Mouse (Mus musculus): ENCODE data around the gene Tmem212. TPM values are rescaled to one million over a fixed set of nuclear protein-coding genes. Genes with fewer than 3 reads are reported as not detected.

Gene Tmem212
- polyA plus RNA-seq, 1 experiment from 2014 or later: not detected

- Histone ChIP-seq H3K4me1 (ENCODE audit: control insufficient read depth, insufficient read depth, low read length) (no peaks in the 10 kb centered on the region), H3K4me2 (no peak overlapping the region), H3K4me3 (ENCODE audit: low read depth, low read length) (no peak overlapping the region), H3K9me3 (replicated peaks; ENCODE audit: control insufficient read depth, low read length) (no peaks in the 10 kb centered on the region), H3K36me3 (ENCODE audit: control insufficient read depth, insufficient read depth, low read length) (no peaks in the 10 kb centered on the region), H3K9ac (ENCODE audit: low read depth, low read length) (no peak overlapping the region), H3K27ac (ENCODE audit: low read depth, low read length) (no peak overlapping the region), H3K27me3 (ENCODE audit: control insufficient read depth, insufficient read depth, low read length) (no peaks in the 10 kb centered on the region)
- ATAC-seq (replicated peaks; ENCODE audit: insufficient number of reproducible peaks, low FRiP score, low TSS enrichment): no peak
- 74% methylated on average over 5 of the region's 5 CpGs for WGBS (ENCODE audit: insufficient replicate concordance)
Measured at GRCm38 (mm10) chr3:27932391-27932790, 36.2 kb upstream of the Tmem212 start.

- 81% methylated on average over 4 of the region's 4 CpGs for WGBS (ENCODE audit: insufficient replicate concordance)
- Histone ChIP-seq H3K9me3 (replicated peaks; ENCODE audit: control insufficient read depth, low read length) (no peaks in the 10 kb centered on the region), H3K4me2 (no peak overlapping the region), H3K4me1 (ENCODE audit: control insufficient read depth, insufficient read depth, low read length) (no peaks in the 10 kb centered on the region), H3K9ac (ENCODE audit: low read depth, low read length) (no peak overlapping the region), H3K27ac (ENCODE audit: low read depth, low read length) (no peak overlapping the region), H3K4me3 (ENCODE audit: low read depth, low read length) (no peak overlapping the region), H3K36me3 (ENCODE audit: control insufficient read depth, insufficient read depth, low read length) (no peaks in the 10 kb centered on the region), H3K27me3 (ENCODE audit: control insufficient read depth, insufficient read depth, low read length) (no peaks in the 10 kb centered on the region)
- ATAC-seq (replicated peaks; ENCODE audit: insufficient number of reproducible peaks, low FRiP score, low TSS enrichment): no peak
Measured at GRCm38 (mm10) chr3:27929219-27929618, 33.1 kb upstream of the Tmem212 start.

- no peak overlapping the region for H3K27ac ChIP-seq (ENCODE audit: low read depth, low read length)
- no peaks in the 10 kb centered on the region for H3K9me3 ChIP-seq (replicated peaks; ENCODE audit: control insufficient read depth, low read length)
- H3K9ac ChIP-seq (ENCODE audit: low read depth, low read length): no peak overlapping the region
- 69% methylated on average over 3 of the region's 3 CpGs for WGBS (ENCODE audit: insufficient replicate concordance)
- no peak overlapping the region for H3K4me3 ChIP-seq (ENCODE audit: low read depth, low read length)
- ATAC-seq (replicated peaks; ENCODE audit: insufficient number of reproducible peaks, low FRiP score, low TSS enrichment): no peak
- no peaks in the 10 kb centered on the region for H3K36me3 ChIP-seq (ENCODE audit: control insufficient read depth, insufficient read depth, low read length)
- H3K4me2 ChIP-seq: no peak overlapping the region
- H3K4me1 ChIP-seq (ENCODE audit: control insufficient read depth, insufficient read depth, low read length): no peaks in the 10 kb centered on the region
- H3K27me3 ChIP-seq (ENCODE audit: control insufficient read depth, insufficient read depth, low read length): no peaks in the 10 kb centered on the region
Measured at GRCm38 (mm10) chr3:27924037-27924436, 27.9 kb upstream of the Tmem212 start.

GRCm38 (mm10) chr3:27921268-27922020, 25.3 kb upstream of the Tmem212 start:
- ATAC-seq (replicated peaks; ENCODE audit: insufficient number of reproducible peaks, low FRiP score, low TSS enrichment): no peak
- H3K4me2 ChIP-seq: no peak overlapping the region
- WGBS (ENCODE audit: insufficient replicate concordance): 85% methylated on average over 11 of the region's 11 CpGs
- H3K27ac ChIP-seq (ENCODE audit: low read depth, low read length): no peak overlapping the region
- H3K4me3 ChIP-seq (ENCODE audit: low read depth, low read length): no peak overlapping the region
- H3K9me3 ChIP-seq (replicated peaks; ENCODE audit: control insufficient read depth, low read length): no peaks in the 10 kb centered on the region; the same call in 1 of the 2 replicates
- no peak overlapping the region for H3K9ac ChIP-seq (ENCODE audit: low read depth, low read length)
- no peaks in the 10 kb centered on the region for H3K36me3 ChIP-seq (ENCODE audit: control insufficient read depth, insufficient read depth, low read length)
- no peaks in the 10 kb centered on the region for H3K27me3 ChIP-seq (ENCODE audit: control insufficient read depth, insufficient read depth, low read length)
- no peaks in the 10 kb centered on the region for H3K4me1 ChIP-seq (ENCODE audit: control insufficient read depth, insufficient read depth, low read length)

- Histone ChIP-seq H3K36me3 (ENCODE audit: control insufficient read depth, insufficient read depth, low read length) (no peaks in the 10 kb centered on the region), H3K4me1 (ENCODE audit: control insufficient read depth, insufficient read depth, low read length) (no peaks in the 10 kb centered on the region), H3K4me3 (ENCODE audit: low read depth, low read length) (no peak overlapping the region), H3K9ac (ENCODE audit: low read depth, low read length) (no peak overlapping the region), H3K9me3 (replicated peaks; ENCODE audit: control insufficient read depth, low read length) (no peaks in the 10 kb centered on the region; the same call in 1 of the 2 replicates), H3K27me3 (ENCODE audit: control insufficient read depth, insufficient read depth, low read length) (no peaks in the 10 kb centered on the region), H3K27ac (ENCODE audit: low read depth, low read length) (no peak overlapping the region), H3K4me2 (no peak overlapping the region)
- WGBS (ENCODE audit: insufficient replicate concordance): 84% methylated on average over 14 of the region's 14 CpGs
- ATAC-seq (replicated peaks; ENCODE audit: insufficient number of reproducible peaks, low FRiP score, low TSS enrichment): no peak
Measured at GRCm38 (mm10) chr3:27918656-27919436, 22.7 kb upstream of the Tmem212 start.

- Histone ChIP-seq H3K9ac (ENCODE audit: low read depth, low read length) (no peak overlapping the region), H3K4me1 (ENCODE audit: control insufficient read depth, insufficient read depth, low read length) (peaks cover 13% of the 10 kb centered on the region), H3K27ac (ENCODE audit: low read depth, low read length) (no peak overlapping the region), H3K27me3 (ENCODE audit: control insufficient read depth, insufficient read depth, low read length) (no peaks in the 10 kb centered on the region), H3K36me3 (ENCODE audit: control insufficient read depth, insufficient read depth, low read length) (no peaks in the 10 kb centered on the region), H3K4me2 (no peak overlapping the region), H3K9me3 (replicated peaks; ENCODE audit: control insufficient read depth, low read length) (peaks cover 6% of the 10 kb centered on the region; the same call in 1 of the 2 replicates), H3K4me3 (ENCODE audit: low read depth, low read length) (no peak overlapping the region)
- ATAC-seq (replicated peaks; ENCODE audit: insufficient number of reproducible peaks, low FRiP score, low TSS enrichment): no peak
- WGBS (ENCODE audit: insufficient replicate concordance): 87% methylated on average over 3 of the region's 3 CpGs
Measured at GRCm38 (mm10) chr3:27909016-27909415, 12.8 kb upstream of the Tmem212 start.

- Histone ChIP-seq H3K4me2 (no peak overlapping the region), H3K9me3 (replicated peaks; ENCODE audit: control insufficient read depth, low read length) (peaks cover 6% of the 10 kb centered on the region; the same call in 1 of the 2 replicates), H3K4me3 (ENCODE audit: low read depth, low read length) (no peak overlapping the region), H3K27ac (ENCODE audit: low read depth, low read length) (no peak overlapping the region), H3K4me1 (ENCODE audit: control insufficient read depth, insufficient read depth, low read length) (peaks cover 13% of the 10 kb centered on the region), H3K27me3 (ENCODE audit: control insufficient read depth, insufficient read depth, low read length) (no peaks in the 10 kb centered on the region), H3K9ac (ENCODE audit: low read depth, low read length) (no peak overlapping the region), H3K36me3 (ENCODE audit: control insufficient read depth, insufficient read depth, low read length) (no peaks in the 10 kb centered on the region)
- 79% methylated on average over 2 of the region's 2 CpGs for WGBS (ENCODE audit: insufficient replicate concordance)
- no peak for ATAC-seq (replicated peaks; ENCODE audit: insufficient number of reproducible peaks, low FRiP score, low TSS enrichment)
Measured at GRCm38 (mm10) chr3:27908316-27908715, 12.1 kb upstream of the Tmem212 start.

GRCm38 (mm10) chr3:27907301-27907700, 11.1 kb upstream of the Tmem212 start:
- no peak overlapping the region for H3K9ac ChIP-seq (ENCODE audit: low read depth, low read length)
- no peak overlapping the region for H3K27ac ChIP-seq (ENCODE audit: low read depth, low read length)
- peaks cover 13% of the 10 kb centered on the region for H3K4me1 ChIP-seq (ENCODE audit: control insufficient read depth, insufficient read depth, low read length)
- H3K9me3 ChIP-seq (replicated peaks; ENCODE audit: control insufficient read depth, low read length): peaks cover 6% of the 10 kb centered on the region; the same call in 1 of the 2 replicates
- H3K4me3 ChIP-seq (ENCODE audit: low read depth, low read length): no peak overlapping the region
- 43% methylated on average over 2 of the region's 2 CpGs for WGBS (ENCODE audit: insufficient replicate concordance)
- no peak overlapping the region for H3K4me2 ChIP-seq
- no peak for ATAC-seq (replicated peaks; ENCODE audit: insufficient number of reproducible peaks, low FRiP score, low TSS enrichment)
- H3K27me3 ChIP-seq (ENCODE audit: control insufficient read depth, insufficient read depth, low read length): no peaks in the 10 kb centered on the region
- H3K36me3 ChIP-seq (ENCODE audit: control insufficient read depth, insufficient read depth, low read length): no peaks in the 10 kb centered on the region

All from heart, embryonic 11.5 days (tissue).